In the genomic region with DNA sequence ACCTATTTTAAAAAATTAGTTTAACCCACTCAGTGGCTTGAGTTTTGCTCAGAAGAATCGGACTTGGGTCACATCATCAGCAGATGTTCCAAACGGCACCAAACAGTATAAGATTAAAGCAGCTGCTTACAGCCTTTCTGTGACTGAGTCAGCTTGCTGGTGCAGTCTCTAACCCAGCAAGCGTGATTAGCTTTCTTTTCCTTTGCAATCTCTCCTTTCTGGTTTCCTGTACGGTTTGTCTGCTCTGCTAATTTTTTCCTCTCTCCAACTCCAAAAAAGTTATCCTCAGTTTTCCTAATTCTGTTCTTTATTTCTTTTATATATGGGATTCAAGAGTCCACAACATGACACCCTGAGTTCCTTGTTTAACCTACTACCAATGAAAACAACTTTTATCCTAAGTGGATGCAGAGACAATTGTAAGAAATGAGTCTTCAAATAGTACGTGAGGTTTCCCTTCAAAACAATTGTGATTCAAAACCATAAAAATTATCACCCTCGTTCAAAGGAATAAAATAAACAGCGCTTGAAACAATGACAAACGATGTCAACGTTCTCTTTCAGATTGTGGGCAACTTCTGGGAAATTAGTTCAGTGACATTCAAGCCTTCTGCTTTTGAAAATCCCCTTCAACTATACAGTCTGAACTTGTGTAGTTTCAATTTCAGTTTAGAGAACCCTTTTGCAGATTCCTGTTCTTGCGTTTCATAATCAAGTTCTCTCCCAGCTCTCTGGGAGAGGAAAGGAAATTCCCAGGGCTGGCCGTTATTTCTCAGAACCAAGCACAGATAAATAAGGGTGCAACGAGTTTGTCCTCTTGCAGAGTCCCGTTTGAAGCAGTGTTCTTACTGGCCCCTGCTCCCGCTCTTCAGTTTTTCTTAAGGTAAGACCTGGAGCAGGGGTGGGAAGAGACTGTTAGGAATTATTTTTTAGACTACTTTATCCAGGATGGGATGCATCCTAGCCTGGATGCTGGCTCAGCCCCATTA, we compare ENCODE assay signal across 8 mouse cellular contexts. TPM values are rescaled to one million over a fixed set of nuclear protein-coding genes. Genes with fewer than 3 reads are reported as not detected.
A peak's percentile ranks its signal among the peaks of the same experiment; 100 is the strongest.
DNase-seq lines count a peak whose midpoint lies in the region; ATAC-seq lines count a peak whose summit lies in the region.

No protein-coding gene starts in this region.

- no peaks in the 10 kb centered on the region for H3K4me1 ChIP-seq in limb, embryonic 12.5 days (replicated peaks)
- 0 out of 2 replicates have a peak, but pooled peaks cover 3% of the 10 kb centered on the region for H3K4me1 ChIP-seq in limb, embryonic 10.5 days
- H3K4me1 ChIP-seq in embryonic facial prominence, embryonic 15.5 days: no peaks in the 10 kb centered on the region
- no peaks in the 10 kb centered on the region for H3K4me1 ChIP-seq in kidney, embryonic 15.5 days
- H3K4me1 ChIP-seq in midbrain, embryonic 15.5 days: no peaks in the 10 kb centered on the region

- H3K4me2 ChIP-seq in limb, embryonic 12.5 days: 0 out of 2 replicates have a peak overlapping the region, but pooled peaks have one; percentile 19
- 0 out of 2 replicates have a peak overlapping the region, but pooled peaks have one; percentile 8 for H3K4me2 ChIP-seq in embryonic facial prominence, embryonic 15.5 days (replicated peaks)
- H3K4me2 ChIP-seq in kidney, embryonic 15.5 days: peak overlapping the region; percentile 43
- H3K4me2 ChIP-seq in midbrain, embryonic 15.5 days: 0 out of 2 replicates have a peak overlapping the region, but pooled peaks have one; percentile 10

- H3K36me3 ChIP-seq in limb, embryonic 12.5 days: no peaks in the 10 kb centered on the region
- no peaks in the 10 kb centered on the region for H3K36me3 ChIP-seq in limb, embryonic 10.5 days
- no peaks in the 10 kb centered on the region for H3K36me3 ChIP-seq in embryonic facial prominence, embryonic 15.5 days
- no peaks in the 10 kb centered on the region for H3K36me3 ChIP-seq in kidney, embryonic 15.5 days
- H3K36me3 ChIP-seq in midbrain, embryonic 15.5 days (replicated peaks): no peaks in the 10 kb centered on the region

- 0 out of 2 replicates have a peak, but pooled peaks cover 6% of the 10 kb centered on the region for H3K27me3 ChIP-seq in limb, embryonic 12.5 days
- H3K27me3 ChIP-seq in limb, embryonic 10.5 days (ENCODE audit: low read depth, poor library complexity, severe bottlenecking): no peaks in the 10 kb centered on the region
- no peaks in the 10 kb centered on the region for H3K27me3 ChIP-seq in embryonic facial prominence, embryonic 15.5 days
- peaks cover 9% of the 10 kb centered on the region; the same call in 1 of the 2 replicates for H3K27me3 ChIP-seq in kidney, embryonic 15.5 days
- H3K27me3 ChIP-seq in midbrain, embryonic 15.5 days (replicated peaks): no peaks in the 10 kb centered on the region

- no peaks in the 10 kb centered on the region for H3K9me3 ChIP-seq in limb, embryonic 12.5 days
- H3K9me3 ChIP-seq in limb, embryonic 10.5 days (replicated peaks): no peaks in the 10 kb centered on the region
- H3K9me3 ChIP-seq in embryonic facial prominence, embryonic 15.5 days (replicated peaks): no peaks in the 10 kb centered on the region
- H3K9me3 ChIP-seq in kidney, embryonic 15.5 days (replicated peaks): no peaks in the 10 kb centered on the region
- no peaks in the 10 kb centered on the region for H3K9me3 ChIP-seq in midbrain, embryonic 15.5 days

- 56% methylated on average over 14 of the region's 14 CpGs for WGBS in limb, embryonic 12.5 days
- WGBS in limb, embryonic 10.5 days: 70% methylated on average over 14 of the region's 14 CpGs
- WGBS in embryonic facial prominence, embryonic 15.5 days: 57% methylated on average over 14 of the region's 14 CpGs
- 48% methylated on average over 14 of the region's 14 CpGs for WGBS in kidney, embryonic 15.5 days
- 76% methylated on average over 14 of the region's 14 CpGs for WGBS in midbrain, embryonic 15.5 days

- H3K27ac ChIP-seq in limb, embryonic 12.5 days: no peak overlapping the region
- H3K27ac ChIP-seq in limb, embryonic 10.5 days: no peak overlapping the region
- H3K27ac ChIP-seq in embryonic facial prominence, embryonic 15.5 days (replicated peaks): no peak overlapping the region
- H3K27ac ChIP-seq in kidney, embryonic 15.5 days: no peak overlapping the region
- no peak overlapping the region for H3K27ac ChIP-seq in midbrain, embryonic 15.5 days

- no peak overlapping the region for H3K4me3 ChIP-seq in limb, embryonic 12.5 days (replicated peaks)
- no peak overlapping the region for H3K4me3 ChIP-seq in limb, embryonic 10.5 days
- 0 out of 2 replicates have a peak overlapping the region, but pooled peaks have one; percentile 8 for H3K4me3 ChIP-seq in embryonic facial prominence, embryonic 15.5 days (replicated peaks)
- H3K4me3 ChIP-seq in kidney, embryonic 15.5 days (replicated peaks): 0 out of 2 replicates have a peak overlapping the region, but pooled peaks have one; percentile 6
- no peak overlapping the region for H3K4me3 ChIP-seq in midbrain, embryonic 15.5 days

- no peak overlapping the region for H3K9ac ChIP-seq in limb, embryonic 12.5 days (replicated peaks)
- no peak overlapping the region for H3K9ac ChIP-seq in embryonic facial prominence, embryonic 15.5 days
- no peak overlapping the region for H3K9ac ChIP-seq in kidney, embryonic 15.5 days
- no peak overlapping the region for H3K9ac ChIP-seq in midbrain, embryonic 15.5 days

- DNase-seq in limb, embryonic 10.5 days (ENCODE audit: low spot score): no peak
- DNase-seq in layer of hippocampus, postnatal 36 days: no peak
- no peak for DNase-seq in ovary, adult 18-20 months (ENCODE audit: low spot score)
- DNase-seq in urinary bladder, adult 18-20 months (ENCODE audit: low spot score in 2 of 2): no peak

- no peak for ATAC-seq in limb, embryonic 12.5 days (ENCODE audit: insufficient number of reproducible peaks, insufficient read depth, low FRiP score, low TSS enrichment, low read depth)
- no peak for ATAC-seq in embryonic facial prominence, embryonic 15.5 days (ENCODE audit: insufficient number of reproducible peaks, low FRiP score, low TSS enrichment, low read depth)
- no peak for ATAC-seq in kidney, embryonic 15.5 days (replicated peaks; ENCODE audit: low FRiP score)
- no peak for ATAC-seq in midbrain, embryonic 15.5 days (replicated peaks)

RNA-seq across cellular contexts. Expression of gene Gbp5, which starts 2.6 kb away (rescaled TPM):
- not detected in 2 replicates for polyA plus RNA-seq in limb, embryonic 12.5 days (2016; fragmentation: Nextera tagmentation; extraction: Ambion mirVana)
- 0.04 TPM in 1 of 2 replicates, not detected in the other for polyA plus RNA-seq in limb, embryonic 10.5 days (2016; fragmentation: Nextera tagmentation; extraction: Ambion mirVana)
- 0.09 and 0.12 TPM in 2 replicates for polyA plus RNA-seq in embryonic facial prominence, embryonic 15.5 days (2015; fragmentation: Nextera tagmentation; extraction: Ambion mirVana)
- polyA plus RNA-seq in kidney, embryonic 15.5 days (2015; fragmentation: Nextera tagmentation; extraction: Ambion mirVana): 0.06 TPM in 2 replicates
- polyA plus RNA-seq in midbrain, embryonic 15.5 days (2015; fragmentation: Nextera tagmentation; extraction: Ambion mirVana): 0.22 and 0.30 TPM in 2 replicates
- 1 to 10 TPM; 2.5 to 3.9 TPM for total RNA-seq in layer of hippocampus, postnatal 36 days (2021)

RNA-seq across cellular contexts. Expression of gene Gbp7, which starts 33.7 kb away (rescaled TPM):
- 1.5 and 2.0 TPM in 2 replicates for polyA plus RNA-seq in limb, embryonic 12.5 days (2016; fragmentation: Nextera tagmentation; extraction: Ambion mirVana)
- 0.72 and 1.4 TPM in 2 replicates for polyA plus RNA-seq in limb, embryonic 10.5 days (2016; fragmentation: Nextera tagmentation; extraction: Ambion mirVana)
- polyA plus RNA-seq in embryonic facial prominence, embryonic 15.5 days (2015; fragmentation: Nextera tagmentation; extraction: Ambion mirVana): 2.6 and 3.6 TPM in 2 replicates
- polyA plus RNA-seq in kidney, embryonic 15.5 days (2015; fragmentation: Nextera tagmentation; extraction: Ambion mirVana): 2.6 and 3.3 TPM in 2 replicates
- 2.1 and 2.5 TPM in 2 replicates for polyA plus RNA-seq in midbrain, embryonic 15.5 days (2015; fragmentation: Nextera tagmentation; extraction: Ambion mirVana)
- 1 to 10 TPM; 2.3 to 2.4 TPM for total RNA-seq in layer of hippocampus, postnatal 36 days (2021)

Comparison
In these comparisons a context has a peak if more than half of its experiments do, and no peak if none do; other contexts are left out.
1. H3K4me3 ChIP-seq: peak in embryonic facial prominence, embryonic 15.5 days (single experiment) and kidney, embryonic 15.5 days (single experiment); none in limb, embryonic 12.5 days (single experiment), limb, embryonic 10.5 days (single experiment) and midbrain, embryonic 15.5 days (single experiment).
2. Peak in every context shown above with its lines, with median percentiles within 50 percentile points of each other: H3K4me2 ChIP-seq.